Comparison of ENCODE assay signal across 9 mouse cellular contexts in genomic region chr14:63050769-63051168, GRCm38 (mm10). TPM values are rescaled to one million over a fixed set of nuclear protein-coding genes. Genes with fewer than 3 reads are reported as not detected.
DNase-seq lines count a peak whose midpoint lies in the region; ATAC-seq lines count a peak whose summit lies in the region.
"Had no signal": no experiment of that assay in that cellular context is flagged by ENCODE, and none has a peak within 500 bp of the region (broad histone marks: within the 10 kb centered on the region; RNA-seq: fewer than 3 reads in every experiment).

No protein-coding gene starts in this region.

- no peak overlapping the region for H3K27ac ChIP-seq in intestine, embryonic 14.5 days (ENCODE audit: low read depth)
- no peak overlapping the region for H3K27ac ChIP-seq in intestine, embryonic 15.5 days

- no peaks in the 10 kb centered on the region for H3K4me1 ChIP-seq in intestine, embryonic 14.5 days (replicated peaks; ENCODE audit: control insufficient read depth, insufficient read depth, low read length)
- H3K4me1 ChIP-seq in intestine, embryonic 15.5 days (replicated peaks), result no peaks in the 10 kb centered on the region

- no peak for ATAC-seq in intestine, embryonic 14.5 days (replicated peaks; ENCODE audit: low FRiP score, low TSS enrichment, low read depth)
- no peak for ATAC-seq in intestine, embryonic 15.5 days
- ATAC-seq in monocyte, adult 5-6 weeks (replicated peaks; ENCODE audit: insufficient number of reproducible peaks, low FRiP score, low TSS enrichment, poor library complexity, severe bottlenecking), result peak; percentile 79

- H3K4me3 ChIP-seq in intestine, embryonic 14.5 days (ENCODE audit: low read depth, low read length), result no peak overlapping the region
- H3K4me3 ChIP-seq in intestine, embryonic 15.5 days (replicated peaks), result no peak overlapping the region
- H3K4me3 ChIP-seq: megakaryocyte, embryonic 14.5 days had no signal

- no peaks in the 10 kb centered on the region for H3K27me3 ChIP-seq in intestine, embryonic 14.5 days (replicated peaks; ENCODE audit: control insufficient read depth, insufficient read depth, low read length)
- no peaks in the 10 kb centered on the region for H3K27me3 ChIP-seq in intestine, embryonic 15.5 days (replicated peaks)

- no peak overlapping the region for H3K4me2 ChIP-seq in intestine, embryonic 14.5 days (ENCODE audit: low read length)
- no peak overlapping the region for H3K4me2 ChIP-seq in intestine, embryonic 15.5 days (replicated peaks)

- WGBS in intestine, embryonic 14.5 days, result 35% methylated on average over 5 of the region's 5 CpGs
- 35% methylated on average over 5 of the region's 5 CpGs for WGBS in intestine, embryonic 15.5 days

- DNase-seq in intestine, embryonic 14.5 days (ENCODE audit: low spot score), result peak; percentile 81
- peak; percentile 91 for DNase-seq in R1 (ENCODE audit: low read depth, low spot score)
- peak; percentile 62 to 82 for DNase-seq in cerebellum, postnatal 14 days
- peak; percentile 45 to 68 for DNase-seq in gastrocnemius, postnatal 4 days (ENCODE audit: low spot score in 2 of 2)
- DNase-seq in left cerebral cortex, adult 11 months (ENCODE audit: low spot score), result peak; percentile 6
- peak; percentile 24 to 25 for DNase-seq in thymus, adult 18-20 months

- H3K36me3 ChIP-seq in intestine, embryonic 14.5 days (ENCODE audit: control insufficient read depth, insufficient read depth, low read length), result no peaks in the 10 kb centered on the region
- H3K36me3 ChIP-seq in intestine, embryonic 15.5 days, result no peaks in the 10 kb centered on the region

- H3K9me3 ChIP-seq in intestine, embryonic 14.5 days (ENCODE audit: control insufficient read depth, low read length), result no peaks in the 10 kb centered on the region
- no peaks in the 10 kb centered on the region for H3K9me3 ChIP-seq in intestine, embryonic 15.5 days
- H3K9me3 ChIP-seq: megakaryocyte, embryonic 14.5 days had no signal

- H3K9ac ChIP-seq in intestine, embryonic 14.5 days (ENCODE audit: low read length), result no peak overlapping the region
- no peak overlapping the region for H3K9ac ChIP-seq in intestine, embryonic 15.5 days

RNA-seq across cellular contexts. Expression of gene Defb30, which starts 1.0 kb away (rescaled TPM):
- polyA plus RNA-seq in intestine, embryonic 14.5 days (2014; fragmentation: Nextera tagmentation; extraction: Ambion mirVana), result not detected in 2 replicates
- polyA plus RNA-seq in intestine, embryonic 15.5 days (2015; fragmentation: Nextera tagmentation; extraction: Ambion mirVana), result not detected in 2 replicates
- total RNA-seq in gastrocnemius, postnatal 4 days (2021), result not detected
- not detected in 3 replicates for total RNA-seq in monocyte, adult 5-6 weeks (2017)

RNA-seq across cellular contexts. Expression of gene Defb42, which starts 4.0 kb away (rescaled TPM):
- 0.37 and 0.89 TPM in 2 replicates for polyA plus RNA-seq in intestine, embryonic 14.5 days (2014; fragmentation: Nextera tagmentation; extraction: Ambion mirVana)
- 0.19 and 0.26 TPM in 2 replicates for polyA plus RNA-seq in intestine, embryonic 15.5 days (2015; fragmentation: Nextera tagmentation; extraction: Ambion mirVana)
- total RNA-seq in gastrocnemius, postnatal 4 days (2021), result not detected
- total RNA-seq in monocyte, adult 5-6 weeks (2017), result not detected in 3 replicates

RNA-seq across cellular contexts. Expression of gene Defb43, which starts 39.2 kb away (rescaled TPM):
- not detected in 2 replicates for polyA plus RNA-seq in intestine, embryonic 14.5 days (2014; fragmentation: Nextera tagmentation; extraction: Ambion mirVana)
- polyA plus RNA-seq in intestine, embryonic 15.5 days (2015; fragmentation: Nextera tagmentation; extraction: Ambion mirVana), result not detected in 2 replicates
- total RNA-seq in gastrocnemius, postnatal 4 days (2021), result not detected
- total RNA-seq in monocyte, adult 5-6 weeks (2017), result not detected in 3 replicates

RNA-seq across cellular contexts. Expression of gene Defb47, which starts 52.9 kb away (rescaled TPM):
- not detected in 2 replicates for polyA plus RNA-seq in intestine, embryonic 14.5 days (2014; fragmentation: Nextera tagmentation; extraction: Ambion mirVana)
- polyA plus RNA-seq in intestine, embryonic 15.5 days (2015; fragmentation: Nextera tagmentation; extraction: Ambion mirVana), result not detected in 2 replicates
- not detected for total RNA-seq in gastrocnemius, postnatal 4 days (2021)
- total RNA-seq in monocyte, adult 5-6 weeks (2017), result not detected in 3 replicates

Comparison
In these comparisons a context has a peak if more than half of its experiments do, and no peak if none do; other contexts are left out.
1. DNase-seq: peak in every context shown above with its lines; median percentile 91 in R1; 81 in intestine, embryonic 14.5 days; 72 in cerebellum, postnatal 14 days; 56 in gastrocnemius, postnatal 4 days; 24 in thymus, adult 18-20 months; 6 in left cerebral cortex, adult 11 months.